Mouse (Mus musculus) right cerebral cortex, postnatal 4 days (tissue): ENCODE data around the gene Banp.

ENCODE experiments used
- DNase-seq: peaks from one replicate; pipeline ENCODE4 v3.0.0-alpha.2; 2022

The Banp gene

DNA sequence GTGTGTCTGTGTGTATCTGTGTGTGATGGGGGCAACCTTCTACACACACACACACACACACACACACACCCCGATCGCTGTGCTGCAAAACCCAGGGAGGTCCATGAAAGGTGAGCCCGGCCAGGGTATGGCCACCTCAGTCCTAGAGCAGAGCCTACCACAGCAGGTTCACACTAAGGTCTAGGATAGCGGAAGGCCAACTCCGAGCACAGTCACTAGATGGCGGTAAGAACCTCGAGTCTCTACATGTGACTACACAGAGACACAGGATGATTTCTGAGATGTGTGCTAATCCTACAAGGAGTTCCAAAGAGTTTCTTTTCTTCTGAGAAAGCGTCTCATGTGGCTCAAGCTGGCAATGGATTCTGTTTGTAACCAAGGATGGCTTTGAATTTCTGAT is 22.2 kb upstream of the Banp start:
- peak; percentile 38 for DNase-seq

DNA sequence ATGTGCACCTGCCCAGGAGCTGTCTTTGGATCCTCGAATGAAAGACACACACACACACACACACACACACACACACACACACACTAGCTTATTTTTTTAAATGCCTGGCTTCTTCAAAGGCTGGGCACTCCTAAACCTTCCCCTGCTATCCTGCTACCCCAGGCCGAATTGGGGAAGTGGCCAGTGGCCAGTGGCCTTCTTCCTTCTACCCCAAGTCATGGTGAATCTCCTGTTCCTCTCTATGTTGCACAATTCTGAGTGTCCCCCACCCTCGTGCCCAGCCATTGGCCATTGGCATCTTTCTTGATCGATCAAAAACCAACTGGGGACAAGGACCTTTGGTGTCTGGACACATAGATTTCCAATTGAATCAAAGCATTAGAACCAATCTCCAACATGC is 19.5 kb upstream of the Banp start:
- no peak for DNase-seq

DNA sequence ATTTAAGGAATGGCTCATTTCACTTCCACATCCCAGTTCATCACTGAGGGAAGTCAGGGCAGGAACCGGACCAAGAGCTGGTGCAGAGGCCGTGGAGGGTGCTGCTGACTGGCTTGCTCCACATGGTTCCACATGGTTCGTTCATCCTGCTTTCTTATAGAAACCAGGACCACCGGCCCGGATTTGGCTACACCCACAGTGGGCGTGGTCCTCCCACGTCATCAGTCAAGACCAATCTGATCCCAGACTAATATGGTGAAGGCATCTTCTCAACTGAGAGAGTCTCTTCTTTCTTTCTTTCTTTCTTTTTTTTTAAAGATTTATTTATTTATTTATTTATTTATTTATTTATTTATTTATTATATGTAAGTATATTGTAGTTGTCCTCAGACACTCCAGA is 18.0 kb upstream of the Banp start:
- DNase-seq = no peak

DNA sequence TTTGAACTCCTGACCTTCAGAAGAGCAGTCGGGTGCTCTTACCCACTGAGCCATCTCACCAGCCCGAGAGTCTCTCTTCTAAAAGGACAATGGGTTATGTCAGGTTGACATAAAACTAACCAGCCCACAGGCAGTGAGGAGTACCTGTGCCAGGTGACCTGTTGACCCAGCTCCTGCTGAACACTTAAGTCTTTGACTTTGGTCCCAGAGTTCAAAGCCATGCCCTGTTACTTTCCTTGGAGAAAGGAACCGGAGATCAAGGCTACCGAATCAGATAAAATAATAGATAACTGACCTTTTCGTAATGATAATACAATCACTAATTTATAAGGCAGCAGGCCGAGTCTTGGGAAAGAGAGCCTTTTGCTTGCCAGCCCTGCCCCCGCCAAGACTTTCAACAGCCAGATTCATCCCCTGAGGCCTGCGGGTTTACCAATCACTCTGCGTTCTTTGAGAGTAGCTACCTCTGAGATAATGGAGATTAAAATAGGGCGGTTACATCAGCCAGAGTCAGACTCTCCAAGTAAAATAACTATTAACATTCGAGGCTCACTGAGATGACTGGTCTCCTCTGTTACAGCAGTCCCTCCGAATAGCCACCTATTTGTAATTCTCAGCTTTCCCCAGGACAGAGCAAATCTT is 17.4 kb upstream of the Banp start:
- no peak for DNase-seq

DNA sequence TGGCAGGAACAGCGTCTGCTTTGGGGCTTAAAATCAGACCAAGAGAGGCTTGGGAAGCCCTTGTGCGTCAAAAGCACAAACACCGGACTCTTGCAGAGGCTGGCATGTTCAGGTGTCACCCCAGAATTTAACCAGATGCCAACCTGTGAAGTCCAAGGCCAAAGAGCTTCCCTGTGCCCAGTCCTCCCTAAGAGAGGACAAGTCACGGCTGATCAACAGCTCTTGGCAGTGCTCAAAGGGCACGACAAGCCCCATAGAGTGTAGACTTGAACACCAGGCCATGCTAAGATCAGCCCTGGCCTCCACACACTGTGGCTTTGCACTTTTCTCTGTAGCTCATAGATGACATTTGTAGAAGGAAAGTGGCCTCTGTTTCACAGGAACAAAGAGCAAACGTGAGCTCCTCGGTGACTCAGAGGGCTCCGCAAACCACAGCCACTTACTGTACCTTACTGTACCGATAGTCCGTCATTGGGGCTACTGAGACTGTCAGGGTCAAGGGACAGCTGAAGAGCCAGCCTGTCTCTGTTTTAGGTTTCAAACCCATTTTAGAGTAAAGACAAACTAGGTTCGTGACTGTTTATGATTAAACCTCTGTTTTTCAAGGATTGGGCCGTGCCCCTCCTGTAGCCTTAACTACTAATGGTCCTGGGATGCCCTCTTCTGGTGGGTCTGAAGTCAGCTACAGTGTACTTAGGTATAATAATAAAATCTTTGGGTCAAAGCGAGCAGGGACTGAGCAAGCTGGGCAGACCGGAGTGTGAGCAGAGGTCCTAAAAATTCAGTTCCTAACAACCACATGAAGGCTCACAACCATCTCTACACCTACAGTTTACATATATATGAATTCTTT is 16.7 kb upstream of the Banp start:
- no peak for DNase-seq

DNA sequence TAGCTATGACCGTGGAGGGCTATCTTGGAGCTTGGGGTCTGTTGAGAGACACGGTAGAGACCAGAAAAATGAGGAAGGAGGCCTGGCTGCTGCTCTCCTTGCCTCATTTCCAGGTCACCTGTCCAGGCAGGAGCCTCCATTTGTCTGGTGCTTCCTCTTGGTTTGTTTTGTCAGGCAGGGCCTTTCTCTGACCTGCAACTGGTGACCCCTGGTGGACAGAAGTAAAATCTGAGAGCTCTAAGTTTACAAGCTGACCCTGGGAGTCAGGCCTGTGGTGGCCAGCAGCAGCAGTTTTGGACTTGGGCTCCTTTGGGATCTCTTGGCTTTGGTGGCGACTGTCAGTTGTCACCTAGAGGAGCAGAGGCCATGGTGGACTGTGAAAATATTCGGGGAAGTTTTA is 15.0 kb upstream of the Banp start:
- DNase-seq = no peak

DNA sequence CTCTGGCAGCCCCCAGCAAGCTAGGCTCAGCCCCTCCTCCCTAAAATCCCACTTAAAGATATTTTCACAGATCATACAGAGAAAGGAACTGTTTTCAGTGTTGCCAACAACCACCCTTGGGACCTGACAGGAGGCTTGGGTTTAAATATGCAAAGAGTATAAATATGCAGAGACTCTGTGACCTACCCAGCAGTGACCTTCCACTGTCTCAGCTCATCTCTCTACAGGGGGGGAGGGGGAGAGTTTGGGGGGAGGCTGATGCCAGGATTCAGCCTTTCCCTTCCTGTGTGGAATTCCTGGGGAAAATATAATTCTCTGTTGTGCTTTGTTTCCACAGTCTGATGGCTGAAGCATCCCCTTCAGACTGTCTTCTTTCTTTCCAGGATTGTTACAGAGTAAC is 14.6 kb upstream of the Banp start:
- no peak for DNase-seq

DNA sequence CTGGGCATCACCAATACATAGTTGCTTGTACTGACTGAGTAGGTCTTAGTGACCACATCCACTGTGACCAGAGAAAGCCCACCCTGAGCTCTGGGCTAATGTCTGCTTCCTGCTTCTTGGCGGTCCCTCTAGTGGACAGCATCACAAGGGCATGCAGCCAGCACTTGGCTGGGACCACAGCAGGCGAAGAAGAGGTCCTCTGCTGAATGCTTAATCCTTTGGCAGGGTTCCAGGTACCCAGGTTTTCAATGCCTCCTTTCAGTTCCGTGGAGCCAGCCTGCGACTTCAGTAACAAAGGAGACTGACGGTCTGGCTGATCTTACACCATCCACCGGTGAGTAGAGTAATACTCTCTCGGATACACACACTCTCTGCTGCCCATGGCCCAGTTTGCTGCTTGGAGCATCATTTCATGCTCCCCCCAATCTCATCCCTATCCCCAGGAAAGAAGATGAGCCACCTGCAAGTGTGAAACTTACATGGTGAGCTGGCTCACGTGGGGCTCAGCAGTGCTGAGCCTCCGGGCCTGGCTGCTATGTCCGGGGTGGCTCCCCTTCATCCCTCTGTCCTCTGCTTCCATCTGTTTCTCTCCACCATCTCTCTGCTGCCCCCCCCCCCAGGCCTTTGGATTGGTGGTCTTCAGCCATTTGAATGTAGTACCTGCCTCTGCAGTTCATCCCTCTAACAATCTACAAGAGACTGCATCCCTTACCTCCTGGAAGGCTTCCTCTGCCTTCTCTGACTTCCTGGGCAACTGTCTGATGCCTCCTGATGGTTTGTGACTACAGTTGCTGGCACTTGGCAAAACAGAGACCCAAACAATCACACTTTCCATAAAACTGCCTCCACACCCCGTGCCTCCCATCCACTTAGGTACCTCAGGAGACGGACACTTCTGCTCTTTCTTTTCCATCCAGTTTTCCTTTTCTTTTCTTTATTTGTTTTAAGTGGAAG is 13.9 kb upstream of the Banp start:
- peak; percentile 79 for DNase-seq

DNA sequence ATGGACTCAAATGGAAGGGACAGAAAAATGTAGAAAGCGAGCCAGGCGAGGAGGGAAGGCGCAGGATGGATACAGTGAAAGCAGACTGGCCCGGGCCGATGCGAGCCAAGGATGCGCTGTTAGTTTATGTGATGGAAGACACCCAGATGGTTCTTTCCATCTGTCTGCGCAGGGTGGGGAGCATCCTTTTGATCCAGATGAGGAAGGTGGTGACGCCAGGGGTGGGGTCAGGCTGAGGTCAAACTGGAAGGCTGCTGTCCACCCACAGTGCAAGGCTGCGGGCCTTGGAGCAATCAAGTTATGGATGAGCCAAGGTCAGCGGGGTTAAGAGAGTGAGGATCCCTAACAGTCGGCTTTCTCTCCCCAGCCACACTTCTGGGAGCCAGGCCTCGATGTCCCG is 13.2 kb upstream of the Banp start:
- no peak for DNase-seq

DNA sequence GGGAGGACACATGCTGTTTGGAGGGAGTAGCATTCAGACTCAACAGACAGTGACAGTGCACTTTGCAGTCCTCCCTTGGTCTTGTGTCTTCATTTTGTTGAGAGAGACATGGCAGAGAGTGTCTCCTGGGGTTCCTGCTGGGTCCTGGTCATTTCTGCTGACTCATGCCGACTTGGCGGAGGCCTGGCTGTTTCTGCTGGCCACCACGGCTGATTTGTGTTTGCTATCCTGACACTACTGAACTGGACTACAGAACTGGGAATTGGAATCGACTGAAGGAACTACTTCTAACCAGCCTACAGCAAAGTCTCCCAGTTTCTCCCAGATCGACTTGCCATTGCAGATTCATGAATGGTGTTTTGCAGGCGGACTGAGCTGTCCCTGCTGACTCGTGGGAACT is 10.8 kb upstream of the Banp start:
- no peak for DNase-seq

DNA sequence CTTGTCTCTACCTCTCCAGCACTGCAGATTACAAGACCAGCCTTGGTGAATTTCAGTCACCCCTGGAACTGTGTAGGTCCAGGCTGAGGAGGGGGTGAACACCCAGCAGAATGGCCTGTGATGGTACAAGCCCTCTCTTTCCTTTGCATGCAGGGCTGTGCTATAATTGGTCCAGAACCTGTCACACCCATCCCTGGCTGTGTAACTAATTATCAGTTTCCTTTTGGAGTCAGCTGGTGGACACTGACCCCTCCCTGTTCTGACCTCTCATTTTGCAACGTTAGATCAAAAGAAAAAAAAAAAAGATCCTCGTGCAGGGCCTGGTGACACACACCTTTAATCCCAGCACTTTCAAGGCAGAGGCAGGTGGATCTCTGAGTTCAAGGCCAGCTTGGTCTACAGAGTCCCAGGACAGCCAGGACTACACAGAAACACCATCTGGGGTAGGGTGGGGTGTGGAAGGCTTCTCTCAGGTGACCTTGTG is 6.5 kb upstream of the Banp start:
- no peak for DNase-seq

DNA sequence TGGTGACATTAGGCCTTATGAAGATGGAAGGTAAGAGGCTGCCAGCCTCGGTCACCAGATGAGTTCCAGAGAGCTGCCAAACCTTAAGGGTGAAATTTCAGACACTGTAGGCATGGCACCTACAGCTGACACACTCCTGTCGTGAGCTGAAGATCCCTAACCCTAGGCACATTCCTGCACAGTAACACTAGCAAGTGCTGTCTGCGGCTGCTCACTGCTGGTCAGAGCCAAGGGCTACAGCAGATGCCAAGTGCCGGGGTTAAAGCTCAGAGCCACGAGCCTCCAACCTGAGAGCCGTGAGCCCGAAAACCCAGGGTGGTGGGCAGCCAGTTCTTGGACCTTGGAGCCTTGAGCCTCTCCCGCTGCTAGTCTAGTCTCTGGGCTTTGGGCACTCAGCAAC is 5.8 kb upstream of the Banp start:
- DNase-seq = no peak

DNA sequence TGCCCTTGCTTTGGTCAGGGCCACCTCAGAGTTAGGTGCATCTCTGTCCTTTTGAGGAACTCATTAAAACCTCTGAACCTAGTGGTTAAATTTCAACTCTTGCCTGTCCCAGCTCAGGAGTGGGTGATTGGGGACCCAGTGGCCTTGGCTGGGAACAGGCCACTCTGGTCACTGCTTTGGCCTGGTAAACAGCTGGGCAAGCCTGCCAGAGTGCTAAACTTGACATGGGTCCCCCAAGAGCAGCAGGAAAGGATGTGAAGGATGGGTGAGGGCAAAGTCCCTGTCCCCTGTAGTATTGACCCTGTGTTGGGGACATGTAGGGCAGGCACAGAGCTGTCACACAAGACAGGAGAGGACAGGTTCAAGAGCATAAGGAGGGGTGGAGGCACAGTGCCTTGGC is 4.7 kb upstream of the Banp start, which contains the start of gene Car5a:
Gene Car5a (minus strand): TSS at position 74 of the 400 bp plus-strand sequence.
- no peak for DNase-seq

DNA sequence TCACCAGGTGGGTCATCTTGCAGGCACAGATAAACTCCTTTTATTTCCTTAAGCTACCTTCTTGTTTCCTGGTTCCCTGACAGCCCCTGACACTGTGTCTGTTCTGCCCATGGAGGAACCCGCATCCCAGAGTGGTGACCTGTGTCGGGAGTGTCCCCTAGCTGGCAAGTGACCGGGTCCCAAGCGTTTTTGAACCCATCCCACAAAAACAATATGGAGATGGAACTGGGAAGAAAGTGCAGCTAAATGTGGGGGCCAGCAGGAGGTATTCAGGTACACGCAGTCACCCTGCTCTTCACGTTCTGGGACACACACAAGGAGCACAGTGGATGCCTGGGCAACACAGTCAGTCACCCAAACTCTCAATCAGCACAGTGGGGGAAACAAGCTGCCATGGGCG is 3.2 kb upstream of the Banp start:
- no peak for DNase-seq

DNA sequence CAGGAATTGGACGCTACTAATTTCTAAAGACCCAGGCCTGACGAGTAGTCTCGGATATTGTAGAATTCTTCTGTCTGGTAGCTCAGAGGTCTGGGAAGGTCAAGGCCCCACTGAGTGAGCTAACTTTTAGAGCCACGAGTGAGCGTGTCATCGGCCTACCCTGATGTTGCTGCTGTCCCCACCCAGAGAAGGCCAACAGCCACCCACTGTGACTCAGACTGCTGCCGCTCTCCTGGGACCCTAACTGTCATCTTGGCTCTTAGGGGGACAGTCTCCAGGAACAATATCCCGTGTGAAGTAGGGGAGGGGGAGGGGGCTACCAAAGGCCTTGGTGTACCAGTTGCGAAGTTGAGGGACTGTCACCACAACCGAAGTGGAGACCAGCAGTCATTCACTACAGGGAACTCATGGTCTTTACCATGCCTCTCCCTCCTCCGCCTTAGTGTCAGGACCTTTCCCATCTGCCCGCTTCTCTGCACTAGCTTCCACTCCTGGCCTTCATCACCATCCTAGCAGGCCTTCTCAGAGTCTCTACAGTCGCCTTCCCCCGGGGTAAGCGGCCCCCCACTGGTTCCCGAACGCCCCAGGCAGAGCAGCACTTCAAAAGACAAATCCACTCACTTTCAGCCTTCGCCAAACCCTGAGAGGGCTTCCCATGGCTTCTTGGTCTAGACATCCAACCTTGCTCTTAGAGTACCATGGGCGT is 2.4 kb upstream of the Banp start:
- DNase-seq = no peak

DNA sequence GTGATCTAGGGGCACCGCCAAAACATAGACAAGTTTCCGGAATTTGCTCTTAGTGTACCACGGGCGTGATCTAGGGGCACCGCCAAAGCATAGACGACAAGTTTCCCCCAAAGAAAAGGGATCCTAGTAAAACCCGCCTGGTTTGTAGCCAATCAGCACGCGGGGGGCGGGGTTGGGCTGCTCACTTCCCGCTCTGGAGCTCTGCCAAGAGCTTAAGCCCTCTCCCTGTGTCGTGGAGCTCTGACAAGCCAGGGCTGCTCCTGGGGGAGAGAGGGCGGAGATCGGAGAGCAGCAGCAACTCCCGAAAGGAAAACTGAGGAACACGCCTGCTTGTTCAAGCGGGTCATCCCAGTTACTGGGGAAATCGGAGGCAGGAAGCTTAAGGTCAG is 1.8 kb upstream of the Banp start:
- DNase-seq = peak; percentile 85

DNA sequence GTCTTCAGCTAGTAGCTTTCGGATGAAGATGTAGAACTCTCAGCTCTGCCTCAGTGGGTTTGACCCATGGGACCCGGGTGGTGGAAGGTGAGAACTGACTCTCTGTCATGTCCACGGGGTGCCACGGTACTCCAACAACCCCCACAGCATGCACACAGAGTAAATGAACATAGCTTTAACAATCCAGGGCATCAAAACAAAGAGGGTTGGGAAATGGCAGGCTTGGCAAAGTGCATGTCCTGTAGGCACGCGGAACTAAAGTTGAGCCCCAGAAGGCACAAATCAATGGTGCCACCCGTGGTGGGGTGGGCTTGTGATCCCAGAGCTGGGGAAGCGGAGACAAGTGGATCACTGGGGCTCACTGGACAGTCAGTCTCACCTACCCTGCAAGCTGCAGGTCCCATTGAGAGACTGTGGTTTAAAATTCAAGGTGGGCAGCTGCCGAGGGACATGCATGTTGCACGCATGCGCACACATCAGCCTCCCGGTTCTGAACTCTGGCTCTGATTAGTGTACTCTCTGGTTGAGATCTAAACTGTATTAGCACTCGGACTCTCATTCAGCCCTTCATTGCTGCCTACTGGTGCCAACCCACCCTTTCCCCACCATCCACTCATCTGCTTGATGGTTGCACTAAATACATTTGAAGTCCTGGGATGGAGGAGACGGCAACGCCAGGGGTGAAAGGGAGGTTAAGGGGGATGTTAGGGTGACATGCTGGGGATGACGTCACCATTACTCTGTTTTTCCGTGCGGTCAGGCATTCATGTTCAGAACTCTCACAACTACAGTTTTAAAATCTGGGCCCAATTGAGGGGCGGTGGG is 1.0 kb upstream of the Banp start:
- no peak for DNase-seq

DNA sequence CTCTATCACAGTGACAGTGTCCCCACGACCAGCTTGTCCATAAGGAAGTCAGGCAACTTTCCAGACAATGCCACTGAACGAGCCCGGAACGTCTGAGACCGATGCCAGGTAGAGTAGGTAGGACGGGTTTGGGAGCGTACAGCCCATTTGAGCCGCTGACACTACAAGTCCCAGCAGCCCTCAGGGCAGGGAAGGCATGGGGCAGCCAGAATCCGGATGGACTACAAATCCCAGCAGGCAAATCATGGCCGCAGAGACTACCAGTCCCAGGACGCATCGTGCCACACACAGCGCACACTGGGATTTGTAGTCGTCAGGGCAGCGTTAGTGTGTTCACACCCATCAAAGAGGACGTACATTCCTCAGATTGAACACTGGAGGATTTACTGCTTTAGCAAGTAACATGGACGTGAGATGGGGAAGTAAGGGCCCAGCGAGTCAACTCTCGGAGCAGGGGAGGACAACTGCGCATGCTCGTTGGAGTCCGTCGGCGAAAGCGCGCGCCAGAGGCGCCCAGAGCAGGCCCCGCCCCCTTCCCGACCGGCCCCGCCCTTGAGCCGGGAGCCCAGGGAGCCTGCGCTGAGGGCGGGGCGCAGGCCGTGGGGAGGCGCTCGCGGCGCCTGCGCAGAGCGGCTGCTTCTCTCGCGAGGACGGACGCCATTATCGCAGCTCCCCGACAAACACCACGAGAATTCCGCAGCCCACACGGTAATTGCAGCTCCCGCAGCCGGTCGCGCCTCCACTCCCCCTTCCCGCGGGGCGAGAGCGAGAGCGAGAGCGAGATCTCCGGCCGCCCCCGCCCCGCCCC is 595 bp downstream of the Banp start:
- DNase-seq = peak; percentile 99

DNA sequence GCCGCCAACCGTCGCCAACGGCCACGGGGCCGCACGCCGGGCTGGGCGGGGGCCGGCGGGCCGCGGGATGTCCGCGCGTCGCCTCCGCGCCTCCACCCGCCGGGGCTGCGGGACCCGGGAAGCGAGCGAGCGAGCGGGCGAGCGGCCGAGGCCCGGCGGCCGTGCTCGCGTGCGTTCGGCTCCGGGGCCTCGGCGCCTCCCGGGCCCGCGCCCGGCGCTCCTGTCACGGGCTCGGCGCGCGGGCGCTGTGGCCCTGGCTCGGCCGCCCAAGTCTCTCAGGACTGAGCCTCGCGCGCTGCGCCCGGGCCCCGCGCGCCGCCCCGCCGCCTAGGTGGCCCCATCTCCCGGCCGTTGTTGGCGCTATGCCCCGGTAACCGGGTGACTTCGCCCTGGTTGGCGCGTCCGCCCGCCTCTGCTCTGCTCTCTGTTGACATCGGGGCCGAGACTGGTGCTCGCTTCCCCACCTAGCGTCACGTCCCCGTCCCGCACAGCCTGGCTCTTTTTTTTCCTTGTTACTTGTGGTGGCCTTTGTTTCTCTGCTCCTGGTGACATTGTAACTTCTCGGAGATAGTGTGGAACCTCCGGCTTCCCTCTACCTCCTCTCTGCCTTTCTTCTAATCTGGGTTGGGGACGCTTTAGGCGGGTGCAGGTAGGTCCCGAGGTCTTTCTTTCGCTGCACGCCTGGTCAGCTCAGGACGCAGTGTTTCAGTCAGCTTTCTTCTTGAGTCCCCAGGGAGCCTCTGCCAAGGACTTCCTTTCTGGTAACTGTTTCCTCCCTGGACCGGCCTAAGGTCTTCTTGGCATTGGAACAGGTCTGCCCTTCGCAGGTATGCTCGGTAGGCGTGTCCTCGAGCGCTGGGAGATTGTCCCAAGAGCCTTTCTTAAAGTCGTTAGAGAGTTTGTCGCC is 1.5 kb downstream of the Banp start:
- DNase-seq = peak; percentile 72

DNA sequence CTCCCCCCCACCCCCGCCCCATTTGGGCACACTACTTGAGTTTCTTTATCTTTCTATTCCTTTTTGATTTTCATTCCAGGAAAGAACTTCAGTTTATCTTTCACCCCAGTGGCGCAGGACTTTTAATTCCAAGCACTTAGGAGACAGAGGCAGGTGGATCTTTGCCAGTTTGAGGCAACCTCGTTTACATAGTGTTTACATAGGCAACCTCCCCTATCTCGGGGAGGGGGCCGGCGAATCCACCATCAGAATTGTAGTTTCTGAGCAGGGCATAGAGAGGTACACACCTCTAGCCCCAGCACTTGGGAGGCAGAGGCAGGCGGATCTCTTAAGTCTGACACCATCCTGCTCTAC is 2.1 kb downstream of the Banp start:
- DNase-seq = no peak
